Mouse (Mus musculus) testis, adult 2 months (tissue): ENCODE results near the gene Ctu1. TPM values are rescaled to one million over a fixed set of nuclear protein-coding genes. Genes with fewer than 3 reads are reported as not detected.
"Not testable (repeated sequence)": the region's sequence is repeated elsewhere in the genome, so short reads cannot be mapped to it uniquely, and the experiment has no call there.

ENCODE experiments used
- H3K27ac ChIP-seq: fragments of 200-500 bp; 2 replicates; pipeline ENCODE4 v1.5.1; 2012; ENCODE audit warnings: low read depth, low read length; ENCODE audit not compliant: control insufficient read depth, insufficient read depth
- H3K27me3 ChIP-seq: fragments of 200-500 bp; 2 replicates; pipeline ENCODE4 v1.6.1; 2012; ENCODE audit warnings: mild to moderate bottlenecking, low read length, moderate library complexity; ENCODE audit not compliant: control insufficient read depth, insufficient read depth
- H3K36me3 ChIP-seq: fragments of 200-500 bp; 2 replicates; pipeline ENCODE4 v1.6.1; 2012; ENCODE audit warnings: mild to moderate bottlenecking, low read length; ENCODE audit not compliant: control insufficient read depth, insufficient read depth
- H3K4me1 ChIP-seq: fragments of 200-500 bp; 2 replicates; pipeline ENCODE4 v1.6.1; 2012; ENCODE audit warnings: low read length; ENCODE audit not compliant: control insufficient read depth, insufficient read depth
- H3K4me3 ChIP-seq: fragments of 200-500 bp; 2 replicates; pipeline ENCODE4 v1.5.1; 2012; ENCODE audit warnings: low read depth, mild to moderate bottlenecking, low read length, moderate library complexity, mixed read lengths; ENCODE audit not compliant: control insufficient read depth
- CTCF ChIP-seq: fragments of 200-500 bp; IDR thresholded peaks from 2 replicates; pipeline ENCODE4 v1.5.1; 2012; ENCODE audit warnings: low read depth, mild to moderate bottlenecking, inconsistent platforms, low read length, moderate library complexity; ENCODE audit not compliant: control insufficient read depth, insufficient read depth, insufficient replicate concordance
- POLR2A ChIP-seq: fragments of 200-500 bp; IDR thresholded peaks from 2 replicates; pipeline ENCODE4 v1.6.1; 2012; ENCODE audit warnings: low read depth, mild to moderate bottlenecking, inconsistent platforms, low read length, moderate library complexity; ENCODE audit not compliant: control insufficient read depth
- polyA plus RNA-seq: library from polyadenylated mRNA; depleted of rRNA; stranded (reverse); fragments of >200 nt; gene quantifications from 2 replicates; pipeline ENCODE4 v1.2.3, GENCODE M21; 2012

The Ctu1 gene
- polyA plus RNA-seq, 1 experiment, result 0.74 TPM

DNA sequence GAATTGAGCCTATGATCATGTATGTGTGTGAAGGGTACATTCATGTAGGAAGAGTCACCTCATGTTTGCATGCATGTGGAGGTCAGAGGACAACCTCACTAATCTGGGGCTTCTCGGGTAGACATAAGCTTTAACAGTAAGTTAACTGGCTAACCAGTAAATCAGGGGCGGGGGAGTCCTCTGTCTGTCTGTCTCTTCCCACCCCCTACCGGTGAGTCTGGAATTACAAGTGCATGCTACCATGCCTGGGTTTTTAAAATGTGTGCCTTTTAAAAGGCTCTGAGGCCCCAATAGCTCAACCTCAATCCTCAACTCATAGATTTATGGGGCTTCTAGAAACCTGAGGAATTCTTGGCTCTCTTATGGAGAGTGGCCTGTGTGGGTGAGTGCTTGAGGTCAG, 3.2 kb upstream of the Ctu1 start:
- Histone ChIP-seq H3K27me3 (no peaks in the 10 kb centered on the region), H3K27ac (no peak overlapping the region), H3K4me3 (no peak overlapping the region), H3K4me1 (peaks cover 10% of the 10 kb centered on the region), H3K36me3 (no peaks in the 10 kb centered on the region)
- TF ChIP-seq CTCF (no peak), POLR2A (no peak)

DNA sequence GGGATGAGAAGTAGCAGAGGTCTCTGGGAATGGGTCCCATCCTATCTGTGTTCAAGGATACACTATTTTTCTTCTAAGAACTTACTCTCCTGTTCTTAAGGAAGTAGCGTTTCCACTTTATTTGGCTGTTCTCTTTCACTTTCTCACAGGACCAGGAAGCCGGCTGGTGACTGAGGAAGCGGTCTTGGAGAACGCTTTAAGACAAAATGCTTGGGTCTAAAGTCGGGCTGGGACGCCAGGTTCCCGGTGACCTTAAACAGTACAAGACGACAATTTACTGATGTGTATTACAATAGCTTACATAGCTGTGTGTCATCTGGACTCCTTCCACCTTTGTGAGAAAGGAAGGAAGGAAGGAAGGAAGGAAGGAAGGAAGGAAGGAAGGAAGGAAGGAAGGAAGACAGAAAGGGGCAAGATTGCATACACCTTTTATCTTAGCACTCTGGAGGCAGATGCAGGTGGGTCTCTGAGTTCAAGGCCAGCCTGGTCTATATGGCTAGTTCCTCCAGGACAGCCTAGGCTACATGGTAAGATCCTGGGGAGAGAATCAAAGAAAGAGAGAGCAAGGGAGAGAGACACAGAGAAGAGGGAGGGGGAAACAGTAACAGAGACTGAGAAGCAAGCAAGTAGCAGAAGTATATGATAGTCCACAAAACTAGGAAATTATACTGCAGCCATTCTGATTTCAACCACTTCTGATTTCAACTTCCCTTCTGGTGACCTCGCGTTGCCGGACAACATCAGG, 580 bp upstream of the Ctu1 start:
- no peak for TF ChIP-seq POLR2A
- TF ChIP-seq CTCF, result no peak
- H3K4me3 ChIP-seq, result peak overlapping the region; percentile 90
- peaks cover 14% of the 10 kb centered on the region for H3K4me1 ChIP-seq

DNA sequence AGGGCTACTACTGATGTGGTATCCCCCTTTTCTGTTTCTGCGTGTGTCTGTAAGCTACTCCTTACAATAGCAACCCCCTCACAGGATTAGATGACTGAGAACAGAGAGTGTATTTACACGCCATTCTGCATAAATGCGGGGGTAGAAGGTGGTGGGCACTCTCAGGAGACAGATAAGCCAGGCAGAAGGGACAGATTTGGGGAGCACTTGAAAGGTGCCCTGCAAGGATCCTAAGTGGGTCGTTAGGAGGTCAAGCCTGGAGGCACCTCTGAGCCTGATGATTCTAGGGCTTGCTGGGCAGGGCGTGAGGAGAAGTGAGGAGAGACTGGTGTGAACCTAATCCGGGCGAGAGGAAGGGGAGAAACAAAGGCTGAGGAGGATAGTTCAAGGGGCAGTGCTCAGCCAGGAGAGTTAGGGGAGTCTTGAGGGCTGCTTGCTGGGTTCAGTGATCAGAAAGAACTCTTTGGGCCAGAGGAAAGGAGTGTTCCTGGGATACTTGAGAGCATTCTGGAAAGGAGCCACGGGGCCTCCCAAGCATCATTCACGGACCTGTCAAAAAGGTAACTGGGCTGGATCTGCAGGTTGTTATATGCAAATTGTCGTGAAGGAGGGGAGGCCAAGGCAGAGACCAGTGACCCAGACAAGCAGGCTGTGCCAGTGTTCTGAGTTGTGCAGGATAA, 905 bp downstream of the Ctu1 start:
- Histone ChIP-seq H3K36me3 (no peaks in the 10 kb centered on the region), H3K27me3 (no peaks in the 10 kb centered on the region), H3K27ac (no peak overlapping the region), H3K4me3 (no peak overlapping the region; the same call in 1 of the 2 replicates), H3K4me1 (peaks cover 17% of the 10 kb centered on the region)
- TF ChIP-seq CTCF, result no peak
- no peak for TF ChIP-seq POLR2A

More for the DNA sequence above, 580 bp upstream of the Ctu1 start:
- peak overlapping the region; percentile 1; the same call in 1 of the 2 replicates for H3K27ac ChIP-seq
- H3K36me3 ChIP-seq, result no peaks in the 10 kb centered on the region
- no peaks in the 10 kb centered on the region for H3K27me3 ChIP-seq

DNA sequence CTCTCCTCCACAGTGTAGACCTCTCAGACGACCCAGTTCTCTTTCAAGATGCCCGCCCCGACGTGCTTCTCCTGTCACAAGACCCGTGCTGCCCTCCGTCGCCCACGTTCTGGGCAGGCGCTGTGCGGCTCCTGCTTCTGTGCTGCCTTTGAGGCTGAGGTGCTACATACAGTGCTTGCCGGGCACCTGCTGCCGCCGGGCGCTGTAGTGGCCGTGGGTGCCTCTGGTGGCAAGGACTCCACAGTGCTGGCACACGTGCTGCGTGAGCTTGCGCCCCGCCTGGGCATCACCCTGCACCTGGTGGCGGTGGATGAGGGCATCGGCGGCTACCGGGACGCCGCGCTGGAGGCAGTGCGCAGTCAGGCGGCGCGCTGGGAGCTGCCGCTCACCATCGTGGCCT, 3.3 kb downstream of the Ctu1 start:
- Histone ChIP-seq H3K36me3 (no peaks in the 10 kb centered on the region), H3K4me1 (peaks cover 17% of the 10 kb centered on the region), H3K27ac (no peak overlapping the region), H3K4me3 (no peak overlapping the region), H3K27me3 (no peaks in the 10 kb centered on the region)
- no peak for TF ChIP-seq POLR2A
- no peak for TF ChIP-seq CTCF

DNA sequence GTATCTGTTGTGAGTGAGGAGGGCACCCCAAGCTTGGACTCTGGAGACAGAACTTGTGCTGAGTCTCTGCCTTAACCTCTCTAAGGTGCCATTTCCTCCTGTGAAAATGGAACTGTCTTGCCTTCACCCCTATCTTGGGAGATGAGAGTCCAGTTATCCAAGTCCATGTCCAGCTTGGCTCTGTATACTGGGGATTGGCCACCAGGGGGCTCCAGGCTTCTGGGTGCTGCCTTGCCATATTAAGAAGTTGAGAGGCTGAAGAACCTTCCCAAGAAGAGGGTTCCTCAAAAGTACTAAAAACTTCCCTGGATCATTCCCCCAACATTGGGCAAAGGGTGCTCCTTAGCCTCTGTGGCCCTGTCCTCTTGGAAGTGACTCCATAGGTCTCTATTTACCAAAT, 6.7 kb downstream of the Ctu1 start:
- peak; percentile 33; the same call in 1 of the 2 replicates for TF ChIP-seq CTCF
- TF ChIP-seq POLR2A, result no peak
- H3K4me1 ChIP-seq, result peaks cover 7% of the 10 kb centered on the region
- H3K4me3 ChIP-seq, result no peak overlapping the region
- no peak overlapping the region for H3K27ac ChIP-seq
- H3K27me3 ChIP-seq, result no peaks in the 10 kb centered on the region
- H3K36me3 ChIP-seq, result no peaks in the 10 kb centered on the region

DNA sequence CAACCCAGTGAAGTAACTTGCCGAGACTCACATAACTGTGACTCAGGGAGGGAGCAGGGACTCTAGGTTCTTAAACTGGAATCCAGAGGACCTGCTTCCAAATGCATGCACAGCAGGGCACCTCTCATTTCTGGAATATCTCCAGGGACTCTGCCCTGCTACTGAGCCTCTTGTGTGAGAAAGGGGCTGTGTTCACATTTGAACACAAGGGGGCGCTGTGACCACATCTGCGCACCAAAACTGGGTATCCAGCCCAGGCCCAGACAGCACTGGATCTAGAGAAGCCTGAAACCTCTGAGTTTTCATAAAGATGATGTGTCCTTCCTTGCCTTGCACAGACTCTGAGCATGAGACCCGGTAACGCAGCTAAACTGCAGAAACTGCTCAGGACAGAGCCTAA, 9.1 kb downstream of the Ctu1 start:
- TF ChIP-seq POLR2A, result no peak
- TF ChIP-seq CTCF, result peak; percentile 92
- no peak overlapping the region for H3K4me3 ChIP-seq
- H3K4me1 ChIP-seq, result peaks cover 4% of the 10 kb centered on the region; the same call in 1 of the 2 replicates
- H3K36me3 ChIP-seq, result no peaks in the 10 kb centered on the region
- H3K27ac ChIP-seq, result no peak overlapping the region
- H3K27me3 ChIP-seq, result no peaks in the 10 kb centered on the region

DNA sequence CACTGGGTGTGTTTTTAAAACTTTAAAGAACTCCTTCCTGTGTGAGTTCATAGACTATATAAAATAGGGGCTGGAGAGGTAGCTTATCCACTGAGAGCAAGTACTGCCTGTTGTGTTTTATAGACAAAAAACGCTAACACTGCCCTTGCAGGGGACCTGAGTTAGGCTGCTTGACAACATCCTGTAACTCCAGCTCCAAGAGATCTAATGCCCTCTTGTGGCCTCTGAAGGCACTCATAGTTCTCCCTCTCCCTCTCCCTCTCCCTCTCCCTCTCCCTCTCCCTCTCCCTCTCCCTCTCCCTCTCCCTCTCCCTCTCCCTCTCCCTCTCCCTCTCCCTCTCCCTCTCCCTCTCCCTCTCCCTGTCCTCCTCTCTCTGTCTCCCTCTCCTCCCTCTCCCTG, 10.7 kb downstream of the Ctu1 start:
- H3K27ac ChIP-seq, H3K36me3 ChIP-seq, H3K4me3 ChIP-seq, H3K27me3 ChIP-seq, H3K4me1 ChIP-seq: not testable (repeated sequence)

DNA sequence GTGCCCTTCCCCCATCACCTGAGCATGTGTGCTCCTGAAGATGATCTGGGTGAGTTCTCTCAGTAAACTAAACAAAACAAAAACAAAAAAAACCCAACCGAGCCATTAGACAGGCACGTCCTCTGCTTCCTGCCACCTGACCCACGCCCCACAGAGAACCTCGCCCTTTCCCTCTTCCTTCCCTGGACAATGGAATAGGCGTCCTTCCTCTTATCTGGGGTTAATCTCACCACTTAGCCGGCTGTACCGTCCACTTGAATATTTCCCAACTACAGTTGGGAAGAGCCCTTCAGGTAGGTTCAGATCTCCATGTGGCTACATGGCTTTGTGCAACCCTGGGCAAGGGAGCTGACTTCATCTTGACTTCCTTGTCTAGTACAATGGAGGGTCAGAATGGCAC, 13.3 kb downstream of the Ctu1 start:
- H3K4me1 ChIP-seq, result no peaks in the 10 kb centered on the region
- no peaks in the 10 kb centered on the region for H3K36me3 ChIP-seq
- H3K4me3 ChIP-seq, result no peak overlapping the region
- no peaks in the 10 kb centered on the region for H3K27me3 ChIP-seq
- TF ChIP-seq POLR2A (no peak), CTCF (no peak)
- H3K27ac ChIP-seq, result no peak overlapping the region
